Mouse (Mus musculus) neural tube, embryonic 11.5 days (tissue): ENCODE data around the gene Zfp646. TPM values are rescaled to one million over a fixed set of nuclear protein-coding genes. Genes with fewer than 3 reads are reported as not detected.

Source experiments
- ATAC-seq: fragments of 200-750 bp; cut with Nextera tagmentation; 2 replicates; pipeline ENCODE4 v1.8.0; 2017; ENCODE audit warnings: moderate number of reproducible peaks, mild to moderate bottlenecking, moderate TSS enrichment, moderate library complexity; ENCODE audit not compliant: insufficient read depth, low FRiP score, low TSS enrichment
- DNase-seq: peaks from one replicate; pipeline ENCODE4 v3.0.0-alpha.2; 2015; ENCODE audit warnings: low spot score
- H3K27ac ChIP-seq: fragments of 300-500 bp; sonication (generic); 2 replicates; pipeline ENCODE4 v1.5.1; 2014; ENCODE audit warnings: low read depth, mild to moderate bottlenecking, low read length
- H3K27me3 ChIP-seq: fragments of 300-500 bp; sonication (generic); 2 replicates; pipeline ENCODE4 v1.6.1; 2014; ENCODE audit warnings: mild to moderate bottlenecking, low read length, mixed read lengths; ENCODE audit not compliant: control insufficient read depth, insufficient read depth
- H3K36me3 ChIP-seq: fragments of 300-500 bp; sonication (generic); 2 replicates; pipeline ENCODE4 v1.6.1; 2014; ENCODE audit warnings: mild to moderate bottlenecking, low read length, moderate library complexity, mixed read lengths; ENCODE audit not compliant: control insufficient read depth, insufficient read depth
- H3K4me1 ChIP-seq: fragments of 300-500 bp; sonication (generic); 2 replicates; pipeline ENCODE4 v1.6.1; 2014; ENCODE audit warnings: low read length, mixed read lengths; ENCODE audit not compliant: control insufficient read depth, insufficient read depth
- H3K4me2 ChIP-seq: fragments of 300-500 bp; sonication (generic); 2 replicates; pipeline ENCODE4 v1.6.1; 2014; ENCODE audit warnings: low read depth, mild to moderate bottlenecking, moderate library complexity
- H3K4me3 ChIP-seq: fragments of 300-500 bp; sonication (generic); 2 replicates; pipeline ENCODE4 v1.5.1; 2014; ENCODE audit warnings: low read depth, low read length
- H3K9ac ChIP-seq: fragments of 300-500 bp; sonication (generic); 2 replicates; pipeline ENCODE4 v1.6.1; 2014; ENCODE audit warnings: mild to moderate bottlenecking, low read length
- H3K9me3 ChIP-seq: fragments of 300-500 bp; sonication (generic); 2 replicates; pipeline ENCODE4 v1.6.1; 2016; ENCODE audit warnings: low read length; ENCODE audit not compliant: control insufficient read depth
- WGBS: fragments of 180-500 bp; shearing (Covaris S2); extraction: QIAGEN DNeasy Blood & Tissue Kit; methylation state at CpG from one replicate; pipeline ENCODE4 v1.1.7; 2014; 5-methylcytosine and 5-hydroxymethylcytosine counted together
- polyA plus RNA-seq: library from polyadenylated mRNA; unstranded; fragments of >200 nt; fragmentation: Nextera tagmentation; extraction: Ambion mirVana; gene quantifications from 2 replicates; pipeline ENCODE4 v1.2.1, GENCODE M21; 2014

Zfp646 gene
- polyA plus RNA-seq, 1 experiment from 2014 or later = 21.9 TPM

DNA sequence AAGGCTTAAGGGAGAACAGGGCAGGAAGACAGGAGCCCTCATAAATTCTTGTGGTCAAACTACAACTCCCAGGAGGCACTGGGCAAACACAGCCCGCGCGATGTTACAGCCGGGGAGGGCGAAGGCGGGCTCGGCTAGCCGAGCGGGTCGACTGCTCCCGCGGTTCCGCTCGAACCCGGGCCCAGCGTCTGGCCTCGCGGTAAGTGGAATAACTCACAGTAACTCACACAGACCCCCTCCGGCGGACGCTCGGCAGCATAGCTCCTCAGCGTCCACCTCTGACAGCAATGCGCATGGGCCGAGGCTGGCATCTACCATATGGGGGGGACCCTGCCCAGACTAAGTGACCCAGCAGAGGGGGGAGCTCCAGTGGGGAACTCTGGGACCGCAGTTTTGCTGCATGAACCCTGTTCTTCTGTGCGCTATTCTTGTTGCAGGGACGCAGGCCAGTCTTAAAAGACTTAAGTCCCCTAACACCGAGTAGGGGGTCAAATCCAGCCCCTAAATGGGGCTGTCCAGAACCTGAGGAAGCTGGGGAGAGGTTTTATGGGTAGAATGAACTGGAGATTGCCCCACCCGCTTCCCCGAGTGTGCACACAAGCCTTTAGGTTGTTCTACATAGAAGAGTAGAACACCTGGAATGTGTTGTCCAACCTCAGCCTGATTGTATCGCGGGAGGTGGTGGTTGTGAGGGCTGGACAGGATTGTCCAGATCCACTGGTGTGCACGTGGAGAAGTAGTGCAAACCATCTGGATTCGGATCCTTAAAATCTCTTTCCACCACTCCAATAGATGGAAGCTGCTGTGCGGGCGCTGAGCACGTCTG lies 28.2 kb downstream of the Zfp646 start, which contains the start of gene Bckdk:
Bckdk (plus strand) TSS at position 112 of the 826 bp plus-strand sequence.
- DNase-seq = peak; percentile 85
- H3K27me3 ChIP-seq = no peaks in the 10 kb centered on the region
- peak within 1 kb of the TSS; percentile 74 for H3K4me3 ChIP-seq
- 0 out of 2 replicates have a peak, but pooled peaks cover 6% of the 10 kb centered on the region for H3K4me1 ChIP-seq
- 8% methylated on average over 38 of the region's 38 CpGs for WGBS
- peaks cover 10% of the 10 kb centered on the region for H3K36me3 ChIP-seq
- H3K9ac ChIP-seq = peak within 1 kb of the TSS; percentile 93
- no peaks in the 10 kb centered on the region for H3K9me3 ChIP-seq
- H3K27ac ChIP-seq = no peak within 1 kb of the TSS
- peak; percentile 87 for ATAC-seq
- peak within 1 kb of the TSS; percentile 71 for H3K4me2 ChIP-seq

DNA sequence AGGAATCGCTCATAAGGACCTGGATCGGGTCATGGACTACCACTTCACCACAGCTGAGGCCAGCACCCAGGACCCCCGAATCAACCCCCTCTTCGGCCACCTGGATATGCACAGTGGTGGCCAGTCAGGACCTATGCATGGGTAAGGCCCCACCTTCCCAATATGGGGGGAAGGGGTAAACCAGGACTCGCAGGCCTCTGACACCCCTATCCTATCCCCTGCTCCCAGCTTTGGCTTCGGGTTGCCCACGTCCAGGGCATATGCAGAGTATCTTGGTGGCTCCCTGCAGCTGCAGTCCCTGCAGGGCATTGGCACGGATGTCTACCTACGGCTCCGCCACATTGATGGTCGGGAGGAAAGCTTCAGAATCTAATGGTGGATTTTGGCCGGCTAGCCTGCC lies 31.9 kb downstream of the Zfp646 start:
- Histone ChIP-seq H3K36me3 (peaks cover 10% of the 10 kb centered on the region), H3K27me3 (no peaks in the 10 kb centered on the region), H3K4me3 (no peak overlapping the region), H3K9ac (no peak overlapping the region; the same call in 1 of the 2 replicates), H3K9me3 (no peaks in the 10 kb centered on the region), H3K27ac (no peak overlapping the region), H3K4me2 (no peak overlapping the region), H3K4me1 (0 out of 2 replicates have a peak, but pooled peaks cover 8% of the 10 kb centered on the region)
- WGBS = 95% methylated on average over 12 of the region's 12 CpGs
- ATAC-seq = no peak
- no peak for DNase-seq

DNA sequence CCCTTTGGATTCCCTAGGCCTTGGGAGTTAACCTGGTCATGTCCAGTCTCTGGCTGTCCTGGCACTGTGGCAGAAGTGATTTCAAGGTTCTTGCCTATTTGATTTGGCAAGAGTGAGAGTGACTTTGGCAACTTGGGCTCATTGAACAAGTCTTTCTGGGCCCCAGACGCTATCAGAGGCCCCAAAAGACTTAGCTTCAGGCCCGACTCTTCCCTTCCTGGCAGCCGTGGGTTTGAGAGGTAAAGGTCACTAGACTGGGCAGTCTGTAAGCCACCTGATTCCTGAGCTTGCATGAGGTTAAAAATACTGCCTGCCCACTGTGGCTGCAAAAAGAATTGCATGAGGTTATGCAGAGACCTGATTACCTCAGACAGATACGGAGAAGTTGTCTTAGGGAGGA lies 32.6 kb downstream of the Zfp646 start:
- Histone ChIP-seq H3K4me2 (no peak overlapping the region), H3K4me1 (0 out of 2 replicates have a peak, but pooled peaks cover 12% of the 10 kb centered on the region), H3K9ac (no peak overlapping the region), H3K4me3 (no peak overlapping the region), H3K9me3 (no peaks in the 10 kb centered on the region), H3K27ac (no peak overlapping the region), H3K36me3 (peaks cover 10% of the 10 kb centered on the region), H3K27me3 (no peaks in the 10 kb centered on the region)
- WGBS = 95% methylated on average over 4 of the region's 4 CpGs
- no peak for DNase-seq
- no peak for ATAC-seq

DNA sequence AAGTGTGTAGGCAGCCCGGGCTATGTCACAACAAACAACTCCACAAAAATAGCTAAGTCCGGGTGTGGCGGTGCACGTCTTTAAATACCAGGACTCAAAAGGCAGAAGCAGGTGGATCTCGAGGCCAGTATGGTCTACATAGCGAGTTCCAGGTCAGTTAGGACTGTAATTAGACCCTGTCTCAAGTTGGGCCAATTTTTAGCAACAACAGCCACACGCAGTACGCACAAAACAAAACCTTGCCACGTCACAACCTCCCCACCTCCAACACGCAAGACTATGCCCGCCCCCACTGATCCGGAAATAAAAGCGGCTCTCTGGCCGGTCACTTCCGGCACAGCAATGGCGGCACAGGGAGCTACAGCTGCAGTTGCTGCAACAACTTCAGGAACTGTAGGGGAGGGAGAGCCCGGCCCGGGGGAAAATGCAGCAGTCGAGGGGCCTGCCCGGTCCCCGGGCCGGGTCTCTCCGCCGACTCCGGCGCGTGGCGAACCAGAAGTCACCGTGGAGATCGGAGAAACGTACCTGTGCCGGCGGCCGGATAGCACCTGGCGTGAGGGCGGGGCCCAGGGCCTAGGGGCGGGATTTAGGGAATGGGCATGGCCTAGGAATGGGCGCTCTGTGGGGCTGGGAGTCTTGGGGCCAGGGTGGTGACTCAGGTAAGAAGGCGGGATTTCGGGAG lies 36.3 kb downstream of the Zfp646 start, which contains the start of gene Kat8:
Kat8 (plus strand) TSS at position 327 of the 682 bp plus-strand sequence.
- Histone ChIP-seq H3K9ac (peak within 1 kb of the TSS; percentile 65), H3K4me1 (0 out of 2 replicates have a peak, but pooled peaks cover 6% of the 10 kb centered on the region), H3K9me3 (no peaks in the 10 kb centered on the region), H3K36me3 (peaks cover 13% of the 10 kb centered on the region), H3K4me2 (peak within 1 kb of the TSS; percentile 70), H3K27me3 (no peaks in the 10 kb centered on the region), H3K4me3 (peak within 1 kb of the TSS; percentile 88), H3K27ac (no peak within 1 kb of the TSS)
- ATAC-seq (peak; percentile 88), DNase-seq (peak; percentile 90)
- WGBS = 2% methylated on average over 40 of the region's 40 CpGs

DNA sequence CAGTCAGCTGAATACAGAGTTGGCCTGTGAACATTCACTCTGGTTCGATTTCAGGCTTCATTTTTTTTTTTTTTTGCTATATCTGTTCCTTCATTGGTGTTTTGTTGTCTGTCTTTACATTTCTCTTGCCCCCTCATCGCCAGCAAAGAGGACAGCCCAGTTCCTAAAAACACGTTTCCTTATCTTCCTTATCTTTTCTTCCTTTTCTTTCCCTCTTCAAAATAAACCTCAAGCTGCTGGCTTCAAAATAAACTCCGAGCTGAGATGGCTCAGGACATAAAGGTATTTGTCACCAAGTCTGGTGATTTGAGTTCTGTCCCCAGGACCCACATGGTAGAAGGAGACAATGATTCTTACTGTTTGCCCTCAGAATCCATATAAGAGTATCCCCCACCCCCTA lies 36.9 kb downstream of the Zfp646 start:
- DNase-seq = no peak
- H3K4me2 ChIP-seq = peak overlapping the region; percentile 70
- no peak for ATAC-seq
- no peaks in the 10 kb centered on the region for H3K27me3 ChIP-seq
- no peaks in the 10 kb centered on the region for H3K9me3 ChIP-seq
- H3K9ac ChIP-seq = peak overlapping the region; percentile 65
- peaks cover 10% of the 10 kb centered on the region for H3K36me3 ChIP-seq
- H3K4me3 ChIP-seq = peak overlapping the region; percentile 88
- no peak overlapping the region for H3K27ac ChIP-seq
- WGBS = 24% methylated on average over 4 of the region's 4 CpGs
- 0 out of 2 replicates have a peak, but pooled peaks cover 6% of the 10 kb centered on the region for H3K4me1 ChIP-seq

DNA sequence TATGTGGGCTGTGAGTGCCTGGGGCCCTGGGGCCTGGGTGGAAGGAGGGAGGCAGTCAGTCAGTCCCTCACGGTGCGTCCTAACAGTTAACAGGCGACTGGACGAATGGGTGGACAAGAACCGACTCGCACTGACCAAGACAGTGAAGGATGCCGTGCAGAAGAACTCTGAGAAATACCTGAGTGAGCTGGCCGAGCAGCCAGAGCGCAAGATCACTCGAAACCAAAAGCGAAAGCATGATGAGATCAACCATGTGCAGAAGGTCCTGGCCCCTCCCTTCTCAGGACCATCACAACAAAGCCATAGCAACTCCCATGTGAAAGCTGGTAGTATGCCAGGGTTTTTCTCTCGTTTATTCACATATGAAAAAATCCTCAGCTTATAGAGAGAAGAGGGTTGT lies 39.3 kb downstream of the Zfp646 start:
- WGBS = 93% methylated on average over 12 of the region's 12 CpGs
- DNase-seq (no peak), ATAC-seq (no peak)
- no peaks in the 10 kb centered on the region for H3K27me3 ChIP-seq
- 0 out of 2 replicates have a peak, but pooled peaks cover 6% of the 10 kb centered on the region for H3K4me1 ChIP-seq
- no peak overlapping the region for H3K27ac ChIP-seq
- no peak overlapping the region for H3K4me3 ChIP-seq
- peaks cover 3% of the 10 kb centered on the region; the same call in 1 of the 2 replicates for H3K36me3 ChIP-seq
- H3K9ac ChIP-seq = no peak overlapping the region
- no peaks in the 10 kb centered on the region for H3K9me3 ChIP-seq
- H3K4me2 ChIP-seq = no peak overlapping the region

DNA sequence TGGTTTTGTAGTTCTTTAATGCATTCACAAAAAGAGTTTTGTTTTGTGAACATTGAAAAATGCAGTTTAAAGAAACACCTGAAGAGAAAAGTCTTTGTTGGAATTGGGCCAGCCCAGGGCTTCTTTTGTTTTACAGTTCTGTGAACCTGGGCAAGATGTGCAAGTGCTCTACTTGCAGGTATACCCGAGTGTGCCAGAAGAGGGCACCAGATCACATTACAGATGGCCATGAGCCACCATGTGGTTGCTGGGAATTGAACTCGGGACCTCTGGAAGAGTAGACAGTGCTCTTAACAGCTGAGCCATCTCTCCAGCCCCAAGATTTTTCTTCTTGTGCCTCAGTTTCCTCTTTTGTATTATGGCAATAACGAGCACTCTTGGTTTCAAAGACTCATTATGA lies 42.2 kb downstream of the Zfp646 start:
- WGBS = 56% methylated on average over 3 of the region's 3 CpGs
- ATAC-seq (no peak), DNase-seq (peak; percentile 50)
- Histone ChIP-seq H3K27me3 (no peaks in the 10 kb centered on the region), H3K27ac (no peak overlapping the region), H3K9ac (no peak overlapping the region), H3K4me2 (no peak overlapping the region), H3K9me3 (no peaks in the 10 kb centered on the region), H3K36me3 (peaks cover 3% of the 10 kb centered on the region; the same call in 1 of the 2 replicates), H3K4me3 (no peak overlapping the region), H3K4me1 (0 out of 2 replicates have a peak, but pooled peaks cover under 1% of the 10 kb centered on the region)

DNA sequence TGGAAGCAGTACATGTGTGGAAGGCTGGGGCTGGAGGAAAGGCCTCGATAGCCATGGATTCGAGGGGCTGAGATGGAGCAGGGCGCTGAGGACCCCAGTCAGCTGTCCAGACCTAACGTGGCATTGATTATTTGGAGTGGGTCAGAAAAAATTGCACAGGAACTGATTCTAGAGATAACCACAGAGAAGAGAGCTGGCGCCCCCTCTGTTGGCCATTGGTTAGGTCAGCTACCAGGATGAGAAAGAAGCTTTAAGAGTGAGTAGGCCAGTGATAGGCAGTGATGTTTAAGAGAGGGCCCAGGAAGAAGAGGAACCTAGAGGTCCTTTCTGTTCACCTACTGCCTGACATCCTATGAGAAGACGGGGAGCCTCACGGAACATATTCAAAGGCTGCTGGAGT lies 43.3 kb downstream of the Zfp646 start:
- no peak overlapping the region for H3K4me2 ChIP-seq
- no peak overlapping the region for H3K4me3 ChIP-seq
- H3K9ac ChIP-seq = no peak overlapping the region
- DNase-seq (peak; percentile 31), ATAC-seq (no peak)
- WGBS = 76% methylated on average over 7 of the region's 7 CpGs
- H3K27me3 ChIP-seq = no peaks in the 10 kb centered on the region
- no peaks in the 10 kb centered on the region for H3K9me3 ChIP-seq
- peaks cover 3% of the 10 kb centered on the region; the same call in 1 of the 2 replicates for H3K36me3 ChIP-seq
- no peaks in the 10 kb centered on the region for H3K4me1 ChIP-seq
- no peak overlapping the region for H3K27ac ChIP-seq
